Mouse (Mus musculus): Measurements from ENCODE around the gene Slfn8. TPM values are rescaled to one million over a fixed set of nuclear protein-coding genes. Genes with fewer than 3 reads are reported as not detected.

Slfn8 gene
- total RNA-seq (2023): 10 to 100 TPM; 36.2 to 41.8 TPM

DNA sequence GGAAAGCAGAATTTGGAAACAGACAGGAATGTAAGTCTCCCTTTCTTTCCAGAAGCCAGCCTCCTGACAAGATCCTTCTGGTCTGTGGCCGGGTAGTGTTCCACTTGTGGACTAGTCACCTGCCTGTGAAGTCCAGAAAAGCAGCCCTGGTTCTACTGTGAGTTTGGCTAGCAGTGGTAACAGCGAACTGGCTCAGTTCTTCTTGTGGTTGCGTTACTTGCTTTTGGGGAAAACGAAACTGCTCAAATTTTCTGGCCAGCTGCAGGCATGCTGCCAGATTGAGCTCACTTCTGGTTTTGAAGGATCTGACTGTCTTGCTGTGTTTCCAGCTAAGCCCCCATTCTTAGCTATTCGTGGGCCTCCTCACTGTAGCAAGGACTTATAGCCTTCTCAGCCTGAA, at the start of gene Slfn8:
TSS of gene Slfn8 (minus strand) at position 190 of the 400 bp plus-strand sequence.

DNA sequence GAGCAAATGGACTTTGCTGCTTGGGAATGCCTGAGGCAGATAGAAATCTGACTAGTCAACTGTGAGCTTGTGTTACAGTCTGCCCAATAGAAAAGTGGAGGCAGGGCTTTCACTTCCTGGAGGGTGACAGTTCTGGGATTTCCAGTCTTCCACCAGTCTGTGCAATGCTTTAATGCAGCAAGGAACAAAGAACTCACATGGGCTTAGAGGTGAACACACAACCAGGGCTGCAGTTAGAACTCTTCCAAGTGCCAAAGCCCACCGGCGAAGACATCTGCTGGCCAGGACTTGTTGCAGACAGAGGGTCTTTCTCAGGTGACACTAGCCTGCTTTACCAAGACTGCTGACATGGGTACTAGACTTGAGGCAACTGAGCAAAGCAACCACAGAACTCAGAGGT, 44.3 kb upstream of the Slfn8 start, which contains the start of gene Slfn2:
TSS of gene Slfn2 (plus strand) at position 167 of the 400 bp plus-strand sequence.

DNA sequence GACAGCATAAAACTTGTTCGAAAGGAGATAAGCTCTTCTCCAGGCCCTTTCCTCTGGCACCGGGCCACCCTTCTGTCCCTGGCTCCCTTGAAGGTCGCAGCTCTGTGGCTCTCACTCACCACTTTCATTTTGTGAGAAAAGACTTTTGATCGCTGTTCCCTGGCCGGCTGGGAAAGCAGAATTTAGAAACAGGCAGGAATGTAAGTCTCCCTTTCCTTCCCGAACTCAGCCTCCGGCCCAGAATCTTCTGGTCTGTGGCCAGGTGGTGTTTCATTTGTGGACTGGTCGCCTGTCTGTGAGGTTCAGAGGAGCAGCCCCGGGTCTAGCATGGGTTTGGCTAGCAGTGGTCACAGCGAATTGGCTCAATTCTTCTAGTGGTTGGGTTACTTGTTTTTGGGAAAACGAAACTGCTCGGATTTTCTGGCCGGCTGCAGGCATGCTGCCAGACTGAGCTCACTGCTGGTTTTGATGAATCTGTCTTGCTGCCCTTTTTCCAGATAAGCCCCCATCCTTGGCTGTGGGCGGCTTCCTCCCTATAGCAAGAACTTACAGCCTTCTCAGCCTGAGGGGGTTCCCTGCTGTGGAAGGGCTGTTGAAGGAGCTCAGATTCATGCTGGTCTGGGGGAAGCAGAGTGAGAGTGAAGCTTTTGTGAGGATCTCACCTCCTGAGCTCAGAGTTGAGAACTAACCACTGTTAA, 29.0 kb downstream of the Slfn8 start, which contains the start of gene Slfn9:
TSS of gene Slfn9 (minus strand) at position 362 of the 698 bp plus-strand sequence.

Other genes starting within 250 kb of the Slfn8 start
- gene Lig3, start 239.7 kb downstream of the Slfn8 start, total RNA-seq (2023): 10 to 100 TPM; 21.9 to 23.8 TPM
- 10 to 100 TPM; 23.6 to 28.6 TPM for gene Rffl, start 149.6 kb downstream of the Slfn8 start, total RNA-seq (2023)
- gene Rad51d, start 130.2 kb downstream of the Slfn8 start, total RNA-seq (2023): 10 to 100 TPM; 10.4 to 12.5 TPM
- not detected for gene Fndc8, start 128.7 kb downstream of the Slfn8 start, total RNA-seq (2023)
- gene Nle1, start 112.4 kb downstream of the Slfn8 start, total RNA-seq (2023): 10 to 100 TPM; 18.0 to 21.9 TPM
- gene Unc45b, start 110.3 kb downstream of the Slfn8 start, total RNA-seq (2023): not detected
- gene Slfn5, start 69.5 kb downstream of the Slfn8 start, total RNA-seq (2023): 100 to 1,000 TPM; 129 to 144 TPM
- 10 to 100 TPM; 19.5 to 25.4 TPM for gene Slfn9, start 29.0 kb downstream of the Slfn8 start, total RNA-seq (2023)
- 100 to 1,000 TPM; 246 to 268 TPM for gene Slfn2, start 44.3 kb upstream of the Slfn8 start, total RNA-seq (2023)
- gene Slfn1, start 96.0 kb upstream of the Slfn8 start, total RNA-seq (2023): 10 to 100 TPM; 36.6 to 49.4 TPM
- gene Slfn4, start 154.4 kb upstream of the Slfn8 start, total RNA-seq (2023): 10 to 100 TPM; 13.0 to 17.7 TPM
- 1 to 10 TPM; 5.0 to 6.3 TPM for gene Slfn3, start 170.5 kb upstream of the Slfn8 start, total RNA-seq (2023)

Data from monocyte, adult 59 days (primary cell).